Mouse (Mus musculus) embryonic fibroblast, embryonic 13.5 days (primary cell): ENCODE data around the gene Thy1. TPM values are rescaled to one million over a fixed set of nuclear protein-coding genes. Genes with fewer than 3 reads are reported as not detected.

Experiments used
- H3K27ac ChIP-seq: 2 replicates; pipeline ENCODE4 v1.5.1; 2012; ENCODE audit warnings: low read length, control low read depth, inconsistent platforms; ENCODE audit not compliant: insufficient read depth
- H3K4me1 ChIP-seq: 2 replicates; pipeline ENCODE4 v1.6.1; 2011; ENCODE audit warnings: low read length; ENCODE audit not compliant: control insufficient read depth, insufficient read depth
- H3K4me3 ChIP-seq: 2 replicates; pipeline ENCODE4 v1.5.1; 2011; ENCODE audit warnings: mild to moderate bottlenecking, control low read depth, low read length; ENCODE audit not compliant: insufficient read depth
- CTCF ChIP-seq: IDR thresholded peaks from 2 replicates; pipeline ENCODE4 v1.5.1; 2011; ENCODE audit warnings: mild to moderate bottlenecking, control low read depth, low read length, moderate library complexity, borderline replicate concordance; ENCODE audit not compliant: insufficient read depth
- POLR2A ChIP-seq: IDR thresholded peaks from 2 replicates; pipeline ENCODE4 v1.6.1; 2011; ENCODE audit warnings: low read depth, mild to moderate bottlenecking, control low read depth, low read length, moderate library complexity
- polyA plus RNA-seq: library from polyadenylated mRNA; stranded (reverse); fragments of >200 nt; gene quantifications from 2 replicates; pipeline ENCODE4 v1.2.4, GENCODE M21; 2011; ENCODE audit warnings: low read depth; ENCODE audit not compliant: missing spikeins, insufficient read length

Gene Thy1
- polyA plus RNA-seq, 1 experiment, result 930 TPM

DNA sequence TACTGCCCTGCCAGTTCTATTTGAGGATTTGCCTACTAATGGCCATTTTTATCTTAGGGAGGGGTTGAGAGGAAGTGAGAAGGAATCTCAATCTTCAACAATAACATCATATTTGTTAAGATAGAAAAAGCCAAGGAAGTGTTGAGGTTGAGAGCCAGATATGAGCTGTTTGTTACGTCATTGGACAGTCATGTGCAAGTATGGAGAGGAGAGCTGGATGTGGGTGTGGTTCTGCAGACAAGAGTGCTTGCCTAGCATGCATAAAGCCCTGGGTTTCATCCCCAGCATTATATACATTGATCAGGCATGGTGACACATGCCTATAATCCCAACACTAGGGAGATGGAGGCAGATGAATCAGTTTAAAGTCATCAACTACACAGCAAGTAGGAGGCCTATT is 10.8 kb downstream of the Thy1 start:
- TF ChIP-seq POLR2A (no peak), CTCF (no peak)
- H3K4me1 ChIP-seq, result peaks cover 3% of the 10 kb centered on the region; the same call in 1 of the 2 replicates
- no peak overlapping the region for H3K4me3 ChIP-seq
- H3K27ac ChIP-seq, result peak overlapping the region; percentile 84; the same call in 1 of the 2 replicates

- no peak overlapping the region for H3K4me3 ChIP-seq
- H3K4me1 ChIP-seq, result no peaks in the 10 kb centered on the region; the same call in 1 of the 2 replicates
- H3K27ac ChIP-seq, result no peak overlapping the region
- TF ChIP-seq CTCF, result no peak
- TF ChIP-seq POLR2A, result no peak
These were observed 15.4 kb downstream of the Thy1 start for GRCm38 (mm10) chr9:44058606-44059005.

GRCm38 (mm10) chr9:44065177-44065576 is 22.0 kb downstream of the Thy1 start:
- H3K27ac ChIP-seq, result no peak overlapping the region
- no peak for TF ChIP-seq CTCF
- no peak for TF ChIP-seq POLR2A
- H3K4me1 ChIP-seq, result no peaks in the 10 kb centered on the region; the same call in 1 of the 2 replicates
- H3K4me3 ChIP-seq, result no peak overlapping the region

GRCm38 (mm10) chr9:44066785-44067225 is 23.6 kb downstream of the Thy1 start, which contains the start of gene Usp2:
Gene Usp2 (plus strand): TSS chr9:44067021.
- TF ChIP-seq CTCF (peak; percentile 58; the same call in 1 of the 2 replicates), POLR2A (peak; percentile 63)
- H3K4me1 ChIP-seq, result no peaks in the 10 kb centered on the region; the same call in 1 of the 2 replicates
- H3K27ac ChIP-seq, result no peak within 1 kb of the TSS
- peak within 1 kb of the TSS; percentile 48 for H3K4me3 ChIP-seq

DNA sequence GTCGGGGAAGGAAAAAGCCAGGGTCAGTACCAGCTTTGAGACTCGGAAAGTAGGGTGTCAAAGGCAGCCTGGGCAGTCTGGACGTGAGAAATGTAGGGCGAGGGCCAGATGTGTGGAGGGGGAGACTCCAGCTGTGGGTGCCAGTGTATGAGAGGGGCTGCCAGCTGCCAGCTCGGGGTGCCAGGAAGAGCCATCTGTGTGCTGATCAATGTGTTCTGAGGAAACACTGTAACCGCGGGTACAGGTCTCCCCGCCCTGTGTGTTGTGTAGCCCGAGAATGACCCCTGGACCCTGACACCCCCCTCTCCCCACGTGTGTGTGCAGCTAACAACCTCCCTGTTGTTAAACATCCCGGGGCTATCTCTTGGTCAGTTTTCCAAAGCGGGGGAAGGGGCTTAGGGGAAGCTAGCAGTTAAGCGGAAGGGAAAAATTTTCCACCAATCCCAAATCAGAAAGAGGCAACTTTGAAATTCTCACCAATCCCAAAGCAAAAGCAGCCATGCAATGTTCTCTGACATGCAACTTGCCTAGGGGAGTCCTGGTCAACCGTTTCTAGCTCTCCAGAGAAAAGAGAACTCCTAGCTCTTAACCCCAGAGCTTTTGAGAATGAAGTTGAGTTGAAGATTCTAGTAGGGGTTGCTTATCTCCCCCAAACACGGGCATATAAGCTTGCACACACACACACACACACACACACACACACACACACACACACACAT is 24.2 kb downstream of the Thy1 start:
- Histone ChIP-seq H3K4me3 (peak overlapping the region; percentile 48), H3K4me1 (peaks cover 3% of the 10 kb centered on the region; the same call in 1 of the 2 replicates), H3K27ac (no peak overlapping the region)
- TF ChIP-seq POLR2A (no peak), CTCF (no peak)

GRCm38 (mm10) chr9:44067960-44068330 is 24.8 kb downstream of the Thy1 start:
- Histone ChIP-seq H3K4me1 (peaks cover 3% of the 10 kb centered on the region; the same call in 1 of the 2 replicates), H3K27ac (no peak overlapping the region), H3K4me3 (no peak overlapping the region)
- no peak for TF ChIP-seq POLR2A
- TF ChIP-seq CTCF, result no peak

DNA sequence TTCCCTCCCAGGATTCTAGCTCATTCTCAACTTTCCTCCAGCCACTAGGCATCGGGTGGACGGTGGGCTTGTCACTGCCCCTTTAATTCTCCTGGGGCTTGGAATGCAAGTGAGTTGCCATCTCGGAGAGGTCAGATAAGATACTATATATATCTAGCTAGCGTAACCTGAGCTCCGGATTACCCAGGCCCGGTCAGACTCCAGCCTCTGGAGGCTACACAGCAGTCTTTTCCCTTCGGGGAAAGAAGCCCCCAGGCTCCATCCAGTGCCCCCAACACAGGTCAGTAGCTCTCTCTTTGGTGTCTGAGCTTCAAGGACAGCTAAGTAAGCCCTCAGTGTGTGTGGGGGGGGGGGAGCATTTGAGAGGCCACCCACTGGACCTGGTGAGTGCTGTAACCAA is 26.1 kb downstream of the Thy1 start:
- H3K4me3 ChIP-seq, result no peak overlapping the region
- no peak for TF ChIP-seq POLR2A
- TF ChIP-seq CTCF, result no peak
- H3K4me1 ChIP-seq, result peaks cover 3% of the 10 kb centered on the region; the same call in 1 of the 2 replicates
- no peak overlapping the region for H3K27ac ChIP-seq

GRCm38 (mm10) chr9:44070113-44070843 is 27.1 kb downstream of the Thy1 start:
- H3K27ac ChIP-seq, result no peak overlapping the region
- TF ChIP-seq POLR2A, result no peak
- no peak for TF ChIP-seq CTCF
- peaks cover 3% of the 10 kb centered on the region; the same call in 1 of the 2 replicates for H3K4me1 ChIP-seq
- no peak overlapping the region for H3K4me3 ChIP-seq

GRCm38 (mm10) chr9:44070844-44071231 is 27.7 kb downstream of the Thy1 start:
- Histone ChIP-seq H3K27ac (no peak overlapping the region), H3K4me1 (peaks cover 3% of the 10 kb centered on the region; the same call in 1 of the 2 replicates), H3K4me3 (no peak overlapping the region)
- no peak for TF ChIP-seq CTCF
- TF ChIP-seq POLR2A, result no peak

DNA sequence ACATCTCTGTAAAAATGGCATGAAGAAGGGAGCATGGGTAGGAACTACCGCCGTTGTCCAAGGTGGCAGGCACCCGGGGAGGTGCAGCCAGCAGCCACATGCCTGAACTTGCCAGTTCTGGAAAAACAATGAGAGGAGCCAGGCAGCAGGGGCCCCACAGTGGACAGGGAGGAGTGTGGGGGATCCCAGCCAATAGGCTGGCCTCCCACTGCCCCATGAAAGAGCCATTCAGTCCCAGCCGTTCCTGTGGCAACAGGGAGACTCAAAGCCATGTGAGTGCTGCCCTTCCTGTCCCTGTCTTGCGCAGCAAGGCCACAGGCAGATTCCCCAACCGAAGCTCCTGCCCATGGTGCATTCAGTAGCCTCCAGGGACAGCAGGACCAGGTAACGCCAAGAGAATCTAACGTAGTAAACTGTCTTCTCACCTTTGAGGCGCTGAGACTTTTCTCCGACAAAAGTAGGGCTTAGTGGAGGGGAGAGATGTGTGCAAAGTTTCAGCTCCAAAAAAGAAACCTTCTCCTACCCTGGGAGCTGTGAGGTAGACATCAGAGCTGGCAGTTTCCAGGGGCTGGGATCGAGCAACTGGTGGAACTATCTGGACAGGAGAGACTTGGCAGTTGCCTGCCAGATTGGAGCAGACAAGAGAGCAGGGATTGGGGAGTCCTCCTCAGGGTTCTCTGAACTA is 28.9 kb downstream of the Thy1 start:
- no peak for TF ChIP-seq POLR2A
- TF ChIP-seq CTCF, result no peak
- Histone ChIP-seq H3K27ac (no peak overlapping the region), H3K4me3 (no peak overlapping the region), H3K4me1 (peaks cover 3% of the 10 kb centered on the region; the same call in 1 of the 2 replicates)
